Mouse (Mus musculus) CH12.LX (cell line): ENCODE results near the gene Agrp. TPM values are rescaled to one million over a fixed set of nuclear protein-coding genes. Genes with fewer than 3 reads are reported as not detected.

Experiments
- DNase-seq: peaks from one replicate; pipeline ENCODE4 v3.0.0-alpha.2; 2013; ENCODE audit errors: extremely low read depth
- H3K27ac ChIP-seq: 2 replicates; pipeline ENCODE4 v1.5.1; 2012; ENCODE audit warnings: low read depth, mild to moderate bottlenecking, control low read depth, moderate library complexity; ENCODE audit not compliant: insufficient read depth
- H3K27me3 ChIP-seq: replicated peaks from 2 replicates; pipeline ENCODE3; 2012; ENCODE audit warnings: inconsistent platforms
- H3K36me3 ChIP-seq, 2 experiments: replicated peaks in 1 of 2; 2 replicates each; pipeline versions ENCODE3 to v1.6.1; 2012; ENCODE audit warnings: inconsistent platforms in 1 of 2, low read length in 1 of 2, mild to moderate bottlenecking in 1 of 2, mixed read lengths in 1 of 2, moderate library complexity in 1 of 2; ENCODE audit not compliant: control insufficient read depth in 1 of 2, insufficient read depth in 1 of 2
- H3K4me1 ChIP-seq, 2 experiments: 2 replicates each; pipeline ENCODE4 v1.6.1; 2012; ENCODE audit warnings: inconsistent platforms in 1 of 2, moderate library complexity in 1 of 2; ENCODE audit not compliant: insufficient read depth in 2 of 2, control insufficient read depth in 1 of 2
- H3K4me2 ChIP-seq: 2 replicates; pipeline ENCODE4 v1.6.1; 2012; ENCODE audit warnings: low read depth, mild to moderate bottlenecking, control low read depth; ENCODE audit not compliant: poor library complexity, insufficient read depth, severe bottlenecking
- H3K4me3 ChIP-seq, 3 experiments: fragments of 150-350 bp in 1 of 3; sonication (generic) in 1 of 3; replicated peaks in 1 of 3; 2 replicates each; pipeline versions ENCODE3 to v1.5.1; 2011 to 2012; ENCODE audit warnings: low read depth in 2 of 3, low read length in 2 of 3, mild to moderate bottlenecking in 2 of 3, moderate library complexity in 2 of 3, control low read depth in 1 of 3, improper control_type of control experiment in 1 of 3, inconsistent platforms in 1 of 3, mixed read lengths in 1 of 3; ENCODE audit not compliant: poor library complexity in 1 of 3
- H3K79me2 ChIP-seq: replicated peaks from 2 replicates; pipeline ENCODE4 v1.6.1; 2012; ENCODE audit warnings: mild to moderate bottlenecking, moderate library complexity; ENCODE audit not compliant: control insufficient read depth, poor library complexity, insufficient read depth, severe bottlenecking; ENCODE audit errors: extremely low read depth
- H3K9ac ChIP-seq: 2 replicates; pipeline ENCODE4 v1.6.1; 2012; ENCODE audit warnings: low read depth, mild to moderate bottlenecking, control low read depth, moderate library complexity; ENCODE audit not compliant: insufficient read depth
- H3K9me3 ChIP-seq: replicated peaks from 2 replicates; pipeline ENCODE3; 2012; ENCODE audit warnings: low read length, inconsistent platforms, mixed read lengths
- BHLHE40 ChIP-seq: IDR thresholded peaks from 2 replicates; pipeline ENCODE4 v1.6.1; 2011; ENCODE audit warnings: mild to moderate bottlenecking, low read depth, low read length, improper control_type of control experiment
- CHD2 ChIP-seq: IDR thresholded peaks from 2 replicates; pipeline ENCODE4 v1.6.1; 2011; ENCODE audit warnings: low read length, improper control_type of control experiment
- ELF1 ChIP-seq: IDR thresholded peaks from 2 replicates; pipeline ENCODE4 v1.6.1; 2014; ENCODE audit warnings: low read depth, mild to moderate bottlenecking, inconsistent platforms, low read length, improper control_type of control experiment
- GABPA ChIP-seq: IDR thresholded peaks from 2 replicates; pipeline ENCODE4 v1.6.1; 2012; ENCODE audit warnings: low read depth, low read length, improper control_type of control experiment, inconsistent platforms; ENCODE audit not compliant: insufficient replicate concordance
- IRF4 ChIP-seq: IDR thresholded peaks from 2 replicates; pipeline ENCODE4 v1.6.1; 2014; ENCODE audit warnings: low read depth, mild to moderate bottlenecking, inconsistent platforms, low read length, improper control_type of control experiment
- JUND ChIP-seq: conservative IDR thresholded peaks from 2 replicates; pipeline ENCODE4 v1.6.1; 2011; ENCODE audit warnings: low read depth, low read length, improper control_type of control experiment
- MAFK ChIP-seq: IDR thresholded peaks from 2 replicates; pipeline ENCODE4 v1.6.1; 2011; ENCODE audit warnings: low read length, improper control_type of control experiment; ENCODE audit not compliant: insufficient replicate concordance
- MAX ChIP-seq: IDR thresholded peaks from 2 replicates; pipeline ENCODE4 v1.6.1; 2011; ENCODE audit warnings: low read length, improper control_type of control experiment
- MAZ ChIP-seq: IDR thresholded peaks from 2 replicates; pipeline ENCODE4 v1.6.1; 2012; ENCODE audit warnings: low read depth, mild to moderate bottlenecking, inconsistent platforms, low read length, improper control_type of control experiment, moderate library complexity
- MXI1 ChIP-seq: IDR thresholded peaks from 2 replicates; pipeline ENCODE4 v1.6.1; 2011; ENCODE audit warnings: mild to moderate bottlenecking, low read depth, low read length, improper control_type of control experiment
- NELFE ChIP-seq: IDR thresholded peaks from 2 replicates; pipeline ENCODE4 v1.6.1; 2011; ENCODE audit warnings: low read depth, low read length, improper control_type of control experiment
- NRF1 ChIP-seq: IDR thresholded peaks from 2 replicates; pipeline ENCODE4 v1.6.1; 2014; ENCODE audit warnings: low read depth, mild to moderate bottlenecking, inconsistent platforms, low read length, improper control_type of control experiment, moderate library complexity
- POLR2AphosphoS2 ChIP-seq: IDR thresholded peaks from 2 replicates; pipeline ENCODE4 v1.6.1; 2011; ENCODE audit warnings: low read depth, low read length, improper control_type of control experiment
- SIN3A ChIP-seq: IDR thresholded peaks from 2 replicates; pipeline ENCODE4 v1.6.1; 2012; ENCODE audit warnings: low read length, improper control_type of control experiment, inconsistent platforms
- SMC3 ChIP-seq: IDR thresholded peaks from 2 replicates; pipeline ENCODE4 v1.6.1; 2011; ENCODE audit warnings: low read depth, low read length, improper control_type of control experiment
- TCF12 ChIP-seq: IDR thresholded peaks from 2 replicates; pipeline ENCODE4 v1.6.1; 2014; ENCODE audit warnings: low read depth, mild to moderate bottlenecking, inconsistent platforms, low read length, improper control_type of control experiment
- UBTF ChIP-seq: IDR thresholded peaks from 2 replicates; pipeline ENCODE4 v1.6.1; 2012; ENCODE audit warnings: low read depth, mild to moderate bottlenecking, inconsistent platforms, low read length, improper control_type of control experiment, moderate library complexity
- USF2 ChIP-seq: conservative IDR thresholded peaks from 2 replicates; pipeline ENCODE4 v1.6.1; 2011; ENCODE audit warnings: low read depth, low read length, improper control_type of control experiment
- ZC3H11A ChIP-seq: IDR thresholded peaks from 2 replicates; pipeline ENCODE4 v1.6.1; 2012; ENCODE audit warnings: low read depth, mild to moderate bottlenecking, inconsistent platforms, low read length, improper control_type of control experiment
- ZKSCAN1 ChIP-seq: IDR thresholded peaks from 2 replicates; pipeline ENCODE4 v1.6.1; 2012; ENCODE audit warnings: low read depth, inconsistent platforms, low read length, improper control_type of control experiment, borderline replicate concordance
- ZMIZ1 ChIP-seq: IDR thresholded peaks from 2 replicates; pipeline ENCODE4 v1.6.1; 2012; ENCODE audit warnings: low read depth, mild to moderate bottlenecking, inconsistent platforms, low read length, improper control_type of control experiment
- dilution Hi-C: fragments of 300-500 bp; cut with MboI; formaldehyde crosslinking; loops from 2 replicates; pipeline ENCODE4 v1.14.3; 2020; ENCODE audit warnings: low sequenced_read_pairs; ENCODE audit not compliant: extremely low pct_unique_long_range_greater_than_20kb, extremely low pct_ligation_motif_present
- in situ Hi-C: fragments of 300-500 bp; cut with MboI; formaldehyde crosslinking; loops from 3 replicates; pipeline ENCODE4 v1.14.3; 2019; ENCODE audit warnings: low sequenced_read_pairs, low pct_ligation_motif_present, low pct_unique_long_range_greater_than_20kb, mixed read lengths
- polyA plus RNA-seq: library from polyadenylated mRNA; unstranded; fragments of >175 nt; gene quantifications from 2 replicates; pipeline ENCODE4 v1.2.1, GENCODE M21; 2012; ENCODE audit warnings: low read depth; ENCODE audit not compliant: insufficient read length
- total RNA-seq, 2 experiments: library from RNA; depleted of rRNA; stranded (reverse); fragments of 300-350 nt in 1 of 2; fragments of >200 nt in 1 of 2; gene quantifications; 2 replicates each; pipeline ENCODE4 v1.2.3; 2012 to 2014

Agrp gene
- total and polyA plus RNA-seq, 3 experiments = 0.30 TPM; not detected in 2

DNA sequence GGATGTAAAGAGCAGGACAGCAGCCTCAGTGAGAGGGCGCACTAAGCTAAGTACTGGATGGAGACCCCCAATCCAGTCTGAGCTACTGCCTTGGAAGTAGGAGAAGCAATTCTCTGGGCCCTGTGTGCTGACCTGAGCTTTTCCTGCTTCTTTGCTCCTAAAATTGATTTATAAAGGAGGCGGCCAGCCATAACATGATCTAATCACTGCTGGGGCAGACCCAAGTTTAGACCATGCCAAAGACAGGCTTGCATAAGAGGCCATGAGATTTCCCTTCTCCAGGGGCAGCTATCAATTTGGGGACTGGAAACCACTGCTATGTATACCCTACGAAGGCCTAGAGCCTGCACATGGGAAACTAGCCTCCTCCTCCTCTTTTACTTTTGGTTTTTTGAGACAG is 107.9 kb downstream of the Agrp start:
- Histone ChIP-seq H3K4me1 (peaks cover 0 to 9% of the 10 kb centered on the region in 2 experiments; a peak in 2 of 4 replicates), H3K27ac (no peak overlapping the region), H3K9ac (no peak overlapping the region), H3K4me2 (no peak overlapping the region), H3K36me3 (peaks cover 33 to 90% of the 10 kb centered on the region in 2 experiments), H3K4me3 (no peak overlapping the region), H3K79me2 (no peaks in the 10 kb centered on the region), H3K9me3 (no peaks in the 10 kb centered on the region), H3K27me3 (no peaks in the 10 kb centered on the region)
- in situ Hi-C loops = loop anchor here (5.0 kb wide), 1 partner anchor 33 kb away; no protein-coding TSS in a partner anchor
- dilution Hi-C loops = no loop called here
- TF ChIP-seq CHD2 (no peak), USF2 (no peak), MAZ (no peak), UBTF (no peak), GABPA (no peak), NELFE (no peak), ZKSCAN1 (no peak), SMC3 (no peak), MXI1 (no peak), ZMIZ1 (no peak), MAFK (no peak), TCF12 (no peak), POLR2AphosphoS2 (no peak), SIN3A (no peak), ZC3H11A (no peak), BHLHE40 (no peak), ELF1 (no peak), JUND (no peak), MAX (no peak)
- DNase-seq = no peak

DNA sequence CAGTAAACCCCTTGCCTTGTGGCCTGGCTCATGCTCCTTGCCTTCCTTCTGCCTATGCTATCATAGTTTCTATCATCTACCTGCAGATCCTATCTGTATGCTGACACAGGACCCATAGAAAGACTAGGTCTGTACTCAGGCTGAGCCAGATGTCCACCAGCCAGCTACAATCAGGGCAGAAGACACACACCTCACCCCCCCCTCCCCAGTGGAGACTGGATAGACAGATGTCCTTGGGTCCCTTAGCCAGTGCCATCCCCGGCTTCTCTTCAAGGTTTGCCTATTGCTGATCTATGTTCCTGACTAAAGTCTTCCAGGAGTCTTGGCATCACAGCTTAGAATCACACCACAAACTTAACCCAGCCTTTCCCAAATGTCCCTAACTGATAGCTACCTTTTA is 109.0 kb downstream of the Agrp start:
- H3K27ac ChIP-seq = no peak overlapping the region
- H3K79me2 ChIP-seq = no peaks in the 10 kb centered on the region
- no peak overlapping the region for H3K9ac ChIP-seq
- H3K4me2 ChIP-seq = no peak overlapping the region
- H3K9me3 ChIP-seq = no peaks in the 10 kb centered on the region
- H3K4me1 ChIP-seq = peaks cover 0 to under 1% of the 10 kb centered on the region in 2 experiments; a peak in 1 of 4 replicates
- dilution Hi-C loops (no loop called here), in situ Hi-C loops (loop anchor here (5.0 kb wide), 1 partner anchor 34 kb away; no protein-coding TSS in a partner anchor)
- DNase-seq = no peak
- peaks cover 33 to 94% of the 10 kb centered on the region in 2 experiments for H3K36me3 ChIP-seq
- H3K4me3 ChIP-seq = no peak overlapping the region
- TF ChIP-seq MAX (no peak), UBTF (no peak), ELF1 (no peak), MAZ (no peak), SIN3A (no peak), NRF1 (no peak), IRF4 (no peak)
- H3K27me3 ChIP-seq = no peaks in the 10 kb centered on the region
